Mouse (Mus musculus): ENCODE results near the gene Olfr575. TPM values are rescaled to one million over a fixed set of nuclear protein-coding genes. Genes with fewer than 3 reads are reported as not detected.

The Olfr575 gene
- polyA plus RNA-seq (2014; fragmentation: Nextera tagmentation; extraction: Ambion mirVana): not detected in 2 replicates

DNA sequence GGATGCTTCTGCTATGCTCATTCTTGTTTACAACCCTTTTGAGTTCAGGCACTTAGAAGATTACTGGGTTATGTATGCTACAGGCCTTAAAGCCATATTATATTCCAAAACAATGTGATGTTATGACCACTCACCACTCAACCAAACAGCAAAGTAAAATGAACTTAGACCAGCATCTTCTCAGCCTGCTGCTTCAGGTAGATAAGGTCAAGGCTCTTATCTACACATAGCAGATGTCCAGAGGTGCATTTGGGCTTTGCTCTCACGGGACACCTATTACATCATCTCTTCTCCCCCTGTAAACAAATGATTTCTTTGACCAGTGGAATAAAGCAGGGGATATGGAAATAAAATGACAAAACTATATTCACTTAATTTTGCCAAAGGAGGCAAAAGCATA, at the start of gene Olfr575:
Gene Olfr575 (minus strand): TSS at position 183 of the 400 bp plus-strand sequence.
- DNase-seq (ENCODE audit: low spot score) (no peak), ATAC-seq (replicated peaks; ENCODE audit: low FRiP score) (peak; percentile 92)
- Histone ChIP-seq H3K4me2 (no peak within 1 kb of the TSS), H3K4me1 (replicated peaks; ENCODE audit: control insufficient read depth, insufficient read depth, low read length) (no peaks in the 10 kb centered on the region), H3K4me3 (ENCODE audit: low read depth, low read length) (no peak within 1 kb of the TSS), H3K27me3 (replicated peaks; ENCODE audit: control insufficient read depth, insufficient read depth, low read length) (no peaks in the 10 kb centered on the region), H3K9me3 (ENCODE audit: control insufficient read depth, low read length) (no peaks in the 10 kb centered on the region), H3K36me3 (ENCODE audit: control insufficient read depth, insufficient read depth, low read length) (no peaks in the 10 kb centered on the region), H3K27ac (ENCODE audit: low read depth, low read length) (peak within 1 kb of the TSS; percentile 43; the same call in 1 of the 2 replicates), H3K9ac (ENCODE audit: low read depth, low read length) (no peak within 1 kb of the TSS)
- WGBS: 21% methylated on average over 1 of the region's 1 CpGs

DNA sequence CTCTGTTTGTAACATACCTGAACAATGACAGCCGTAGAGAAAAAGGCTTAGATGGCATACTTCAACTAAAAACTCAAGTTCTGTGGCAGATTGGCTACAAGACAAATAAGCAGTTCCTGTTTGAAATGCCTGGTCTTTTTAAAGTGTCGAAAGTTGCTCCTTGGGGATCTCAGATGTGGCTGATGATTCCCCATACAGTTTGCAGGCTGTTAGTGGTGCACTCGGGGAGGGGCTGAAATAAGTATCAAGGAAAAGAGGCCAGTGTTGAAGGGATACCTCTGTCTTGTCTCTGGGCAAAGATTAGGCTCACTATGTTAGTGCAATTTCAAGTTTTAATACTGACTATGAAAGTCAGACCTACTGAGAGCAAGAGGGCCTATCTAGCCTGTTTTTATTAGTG, 30.6 kb upstream of the Olfr575 start, which contains the start of gene Olfr578:
Gene Olfr578 (minus strand): TSS at position 101 of the 400 bp plus-strand sequence.
- H3K9me3 ChIP-seq (ENCODE audit: control insufficient read depth, low read length): no peaks in the 10 kb centered on the region
- no peak within 1 kb of the TSS for H3K4me3 ChIP-seq (ENCODE audit: low read depth, low read length)
- ATAC-seq (replicated peaks; ENCODE audit: low FRiP score) (no peak), DNase-seq (ENCODE audit: low spot score) (no peak)
- H3K4me2 ChIP-seq: no peak within 1 kb of the TSS
- 63% methylated on average over 3 of the region's 3 CpGs for WGBS
- no peak within 1 kb of the TSS for H3K9ac ChIP-seq (ENCODE audit: low read depth, low read length)
- no peaks in the 10 kb centered on the region for H3K36me3 ChIP-seq (ENCODE audit: control insufficient read depth, insufficient read depth, low read length)
- no peaks in the 10 kb centered on the region for H3K27me3 ChIP-seq (replicated peaks; ENCODE audit: control insufficient read depth, insufficient read depth, low read length)
- no peaks in the 10 kb centered on the region for H3K4me1 ChIP-seq (replicated peaks; ENCODE audit: control insufficient read depth, insufficient read depth, low read length)
- no peak within 1 kb of the TSS for H3K27ac ChIP-seq (ENCODE audit: low read depth, low read length)

DNA sequence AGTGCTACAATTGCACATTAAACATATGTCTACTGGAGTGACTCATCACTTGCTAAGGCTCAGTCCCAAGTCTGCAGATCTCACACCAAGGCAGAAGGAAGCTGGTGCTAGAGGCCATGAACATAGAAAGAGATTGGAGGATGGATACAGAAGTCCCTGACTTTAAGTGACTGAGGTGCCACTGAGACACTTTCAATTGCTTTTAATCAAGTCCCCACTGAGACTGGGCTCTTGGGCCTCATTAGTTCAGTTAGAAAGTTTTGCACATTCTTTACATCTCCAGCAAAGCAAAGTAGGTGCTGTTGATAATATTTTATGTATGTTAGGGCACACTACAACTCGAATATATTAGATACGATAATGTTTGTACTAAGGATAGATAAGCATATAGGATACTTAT, 17.3 kb upstream of the Olfr575 start, which contains the start of gene Olfr577:
Gene Olfr577 (minus strand): TSS at position 101 of the 400 bp plus-strand sequence.
- Histone ChIP-seq H3K4me2 (no peak within 1 kb of the TSS), H3K4me1 (replicated peaks; ENCODE audit: control insufficient read depth, insufficient read depth, low read length) (no peaks in the 10 kb centered on the region), H3K27ac (ENCODE audit: low read depth, low read length) (no peak within 1 kb of the TSS), H3K4me3 (ENCODE audit: low read depth, low read length) (no peak within 1 kb of the TSS), H3K9me3 (ENCODE audit: control insufficient read depth, low read length) (no peaks in the 10 kb centered on the region), H3K27me3 (replicated peaks; ENCODE audit: control insufficient read depth, insufficient read depth, low read length) (no peaks in the 10 kb centered on the region), H3K36me3 (ENCODE audit: control insufficient read depth, insufficient read depth, low read length) (no peaks in the 10 kb centered on the region), H3K9ac (ENCODE audit: low read depth, low read length) (no peak within 1 kb of the TSS)
- DNase-seq (ENCODE audit: low spot score): no peak
- ATAC-seq (replicated peaks; ENCODE audit: low FRiP score): no peak
- WGBS: 67% methylated on average over 2 of the region's 2 CpGs

DNA sequence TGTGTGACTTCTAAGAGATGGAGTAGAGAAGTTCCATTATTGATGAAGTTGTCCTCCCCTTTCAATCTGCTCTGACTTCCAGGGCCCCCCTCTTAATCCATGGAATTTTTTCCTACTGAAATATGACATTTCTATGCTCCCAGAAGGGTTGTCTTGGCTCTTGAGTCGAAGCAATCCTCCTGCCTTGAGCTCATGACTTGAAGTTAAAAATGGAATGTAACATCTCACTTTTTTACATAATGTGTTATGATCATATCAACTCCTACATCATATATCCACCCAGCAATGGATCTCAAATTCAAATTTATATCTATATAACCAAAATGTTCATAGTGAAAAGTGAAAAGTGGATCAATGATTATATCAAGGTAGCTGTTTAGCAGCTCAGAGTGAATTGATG, 15.8 kb upstream of the Olfr575 start:
- no peak overlapping the region for H3K9ac ChIP-seq (ENCODE audit: low read depth, low read length)
- DNase-seq (ENCODE audit: low spot score): no peak
- H3K36me3 ChIP-seq (ENCODE audit: control insufficient read depth, insufficient read depth, low read length): no peaks in the 10 kb centered on the region
- H3K27me3 ChIP-seq (replicated peaks; ENCODE audit: control insufficient read depth, insufficient read depth, low read length): no peaks in the 10 kb centered on the region
- H3K4me1 ChIP-seq (replicated peaks; ENCODE audit: control insufficient read depth, insufficient read depth, low read length): no peaks in the 10 kb centered on the region
- H3K9me3 ChIP-seq (ENCODE audit: control insufficient read depth, low read length): no peaks in the 10 kb centered on the region
- H3K4me2 ChIP-seq: no peak overlapping the region
- no peak overlapping the region for H3K4me3 ChIP-seq (ENCODE audit: low read depth, low read length)
- H3K27ac ChIP-seq (ENCODE audit: low read depth, low read length): no peak overlapping the region
- 46% methylated on average over 1 of the region's 1 CpGs for WGBS
- no peak for ATAC-seq (replicated peaks; ENCODE audit: low FRiP score)

DNA sequence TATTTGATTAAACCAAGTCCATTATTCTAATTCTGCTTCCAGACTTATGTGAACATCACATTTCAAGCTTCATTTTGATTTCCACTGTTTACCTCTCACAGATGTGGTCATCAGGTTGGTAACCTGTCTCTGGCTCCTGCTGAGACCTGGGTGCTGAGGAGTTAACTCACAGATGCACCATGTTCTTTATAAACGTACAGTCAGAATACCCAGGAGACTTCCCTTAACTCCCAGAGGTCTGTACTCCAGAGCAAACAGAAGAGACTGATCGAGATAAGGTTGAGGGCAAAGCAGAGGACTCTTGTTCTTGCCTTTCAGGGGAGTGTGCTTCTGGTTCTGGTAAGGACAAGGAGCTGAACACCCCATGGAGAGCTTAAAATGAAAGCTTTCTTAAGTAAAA, 3.8 kb upstream of the Olfr575 start, which contains the start of gene Olfr576:
Gene Olfr576 (plus strand): TSS at position 301 of the 400 bp plus-strand sequence.
- no peak within 1 kb of the TSS for H3K9ac ChIP-seq (ENCODE audit: low read depth, low read length)
- H3K36me3 ChIP-seq (ENCODE audit: control insufficient read depth, insufficient read depth, low read length): no peaks in the 10 kb centered on the region
- no peak within 1 kb of the TSS for H3K4me2 ChIP-seq
- H3K4me1 ChIP-seq (replicated peaks; ENCODE audit: control insufficient read depth, insufficient read depth, low read length): no peaks in the 10 kb centered on the region
- H3K27ac ChIP-seq (ENCODE audit: low read depth, low read length): no peak within 1 kb of the TSS
- H3K9me3 ChIP-seq (ENCODE audit: control insufficient read depth, low read length): no peaks in the 10 kb centered on the region
- no peak for ATAC-seq (replicated peaks; ENCODE audit: low FRiP score)
- H3K27me3 ChIP-seq (replicated peaks; ENCODE audit: control insufficient read depth, insufficient read depth, low read length): no peaks in the 10 kb centered on the region
- DNase-seq (ENCODE audit: low spot score): no peak
- no peak within 1 kb of the TSS for H3K4me3 ChIP-seq (ENCODE audit: low read depth, low read length)
- 22% methylated on average over 2 of the region's 2 CpGs for WGBS

DNA sequence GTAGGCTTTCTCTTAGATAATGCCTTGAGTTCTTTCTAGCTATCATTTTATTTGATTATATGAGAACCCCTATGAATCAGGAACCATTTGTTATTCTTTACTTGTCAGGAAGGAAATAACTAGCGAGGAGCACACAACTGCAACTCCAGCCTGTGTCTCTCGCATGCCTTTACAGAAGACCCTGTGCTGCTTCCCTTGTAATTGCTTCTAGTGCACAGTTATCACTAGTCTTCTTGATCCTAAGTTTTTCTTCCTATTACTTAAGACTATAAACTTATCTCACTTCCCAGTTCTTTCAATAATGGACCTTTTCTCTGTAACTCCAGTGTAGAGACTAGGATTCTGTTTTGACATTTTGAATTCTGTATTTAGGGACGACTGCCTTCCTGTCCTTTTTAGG, 438 bp downstream of the Olfr575 start:
- no peak overlapping the region for H3K9ac ChIP-seq (ENCODE audit: low read depth, low read length)
- WGBS: 56% methylated on average over 3 of the region's 3 CpGs
- no peak for DNase-seq (ENCODE audit: low spot score)
- H3K4me2 ChIP-seq: no peak overlapping the region
- H3K4me3 ChIP-seq (ENCODE audit: low read depth, low read length): no peak overlapping the region
- peak overlapping the region; percentile 43; the same call in 1 of the 2 replicates for H3K27ac ChIP-seq (ENCODE audit: low read depth, low read length)
- ATAC-seq (replicated peaks; ENCODE audit: low FRiP score): no peak
- no peaks in the 10 kb centered on the region for H3K27me3 ChIP-seq (replicated peaks; ENCODE audit: control insufficient read depth, insufficient read depth, low read length)
- H3K9me3 ChIP-seq (ENCODE audit: control insufficient read depth, low read length): no peaks in the 10 kb centered on the region
- H3K4me1 ChIP-seq (replicated peaks; ENCODE audit: control insufficient read depth, insufficient read depth, low read length): no peaks in the 10 kb centered on the region
- no peaks in the 10 kb centered on the region for H3K36me3 ChIP-seq (ENCODE audit: control insufficient read depth, insufficient read depth, low read length)

DNA sequence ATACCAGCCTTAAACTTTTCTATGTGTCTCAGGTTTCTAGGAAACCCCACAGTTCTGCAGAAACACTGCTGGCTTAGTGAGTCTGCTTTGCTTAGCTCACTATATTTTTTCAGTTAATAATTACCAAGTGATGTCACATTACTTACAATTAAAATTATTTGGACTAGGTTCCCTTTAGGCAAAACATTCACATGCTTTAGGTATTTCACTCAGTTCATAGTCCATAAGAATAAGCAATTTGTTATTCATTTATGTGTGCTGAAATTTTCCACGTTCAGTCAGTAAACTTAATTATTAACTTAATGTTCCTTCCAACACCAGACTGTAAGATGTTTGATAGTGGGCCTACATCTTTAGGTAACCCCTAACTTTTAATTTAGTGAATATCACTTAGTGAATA, 7.8 kb downstream of the Olfr575 start:
- no peaks in the 10 kb centered on the region for H3K36me3 ChIP-seq (ENCODE audit: control insufficient read depth, insufficient read depth, low read length)
- no peaks in the 10 kb centered on the region for H3K27me3 ChIP-seq (replicated peaks; ENCODE audit: control insufficient read depth, insufficient read depth, low read length)
- ATAC-seq (replicated peaks; ENCODE audit: low FRiP score) (no peak), DNase-seq (ENCODE audit: low spot score) (no peak)
- H3K4me3 ChIP-seq (ENCODE audit: low read depth, low read length): no peak overlapping the region
- no peak overlapping the region for H3K27ac ChIP-seq (ENCODE audit: low read depth, low read length)
- H3K4me2 ChIP-seq: no peak overlapping the region
- no peaks in the 10 kb centered on the region for H3K9me3 ChIP-seq (ENCODE audit: control insufficient read depth, low read length)
- no peaks in the 10 kb centered on the region for H3K4me1 ChIP-seq (replicated peaks; ENCODE audit: control insufficient read depth, insufficient read depth, low read length)
- WGBS: 57% methylated on average over 1 of the region's 1 CpGs
- H3K9ac ChIP-seq (ENCODE audit: low read depth, low read length): no peak overlapping the region

DNA sequence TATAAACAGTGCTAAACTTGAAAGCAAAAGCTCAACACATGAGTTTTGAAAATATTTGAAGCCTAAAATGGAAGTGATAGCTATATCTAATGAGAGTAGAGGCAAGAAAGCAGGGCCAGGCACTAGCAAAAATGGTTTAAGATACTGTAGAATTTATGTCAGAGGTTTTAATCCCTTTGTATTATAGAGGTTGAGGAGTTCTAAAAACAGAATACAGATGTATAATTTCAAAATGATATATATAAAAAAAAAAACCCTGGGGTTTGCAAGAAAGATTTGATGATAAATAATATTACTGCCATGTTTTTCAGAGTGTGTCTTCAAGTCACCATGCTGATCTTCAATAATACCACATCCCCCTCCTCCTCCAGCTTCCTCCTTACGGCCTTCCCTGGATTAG, 10.4 kb downstream of the Olfr575 start, which contains the start of gene Olfr574:
Gene Olfr574 (plus strand): TSS at position 301 of the 400 bp plus-strand sequence.
- no peak within 1 kb of the TSS for H3K9ac ChIP-seq (ENCODE audit: low read depth, low read length)
- H3K27me3 ChIP-seq (replicated peaks; ENCODE audit: control insufficient read depth, insufficient read depth, low read length): no peaks in the 10 kb centered on the region
- no peak for ATAC-seq (replicated peaks; ENCODE audit: low FRiP score)
- WGBS: 88% methylated on average over 1 of the region's 1 CpGs
- no peaks in the 10 kb centered on the region for H3K36me3 ChIP-seq (ENCODE audit: control insufficient read depth, insufficient read depth, low read length)
- H3K4me3 ChIP-seq (ENCODE audit: low read depth, low read length): no peak within 1 kb of the TSS
- H3K4me2 ChIP-seq: no peak within 1 kb of the TSS
- H3K27ac ChIP-seq (ENCODE audit: low read depth, low read length): no peak within 1 kb of the TSS
- no peak for DNase-seq (ENCODE audit: low spot score)
- no peaks in the 10 kb centered on the region for H3K4me1 ChIP-seq (replicated peaks; ENCODE audit: control insufficient read depth, insufficient read depth, low read length)
- H3K9me3 ChIP-seq (ENCODE audit: control insufficient read depth, low read length): no peaks in the 10 kb centered on the region

DNA sequence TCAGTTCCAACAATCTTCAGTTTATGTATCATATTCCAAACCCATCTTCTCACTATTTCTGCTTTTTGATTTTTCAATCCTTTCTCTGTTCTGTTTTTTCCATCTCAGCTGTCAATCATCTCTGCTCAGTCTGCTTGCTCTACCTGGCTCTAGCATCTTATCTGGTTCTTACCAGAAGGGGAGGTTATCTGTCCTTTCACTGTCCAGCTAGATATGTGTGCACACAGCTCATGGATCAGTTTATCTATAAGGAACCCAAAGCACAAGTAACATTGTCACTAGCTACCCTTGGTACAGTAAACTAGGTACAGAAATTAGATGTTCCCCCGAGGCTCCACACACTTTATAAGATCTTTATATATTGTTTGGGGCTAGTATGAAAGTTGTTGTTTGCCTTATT, 15.2 kb downstream of the Olfr575 start:
- Histone ChIP-seq H3K27me3 (replicated peaks; ENCODE audit: control insufficient read depth, insufficient read depth, low read length) (no peaks in the 10 kb centered on the region), H3K27ac (ENCODE audit: low read depth, low read length) (no peak overlapping the region), H3K36me3 (ENCODE audit: control insufficient read depth, insufficient read depth, low read length) (no peaks in the 10 kb centered on the region), H3K4me2 (no peak overlapping the region), H3K4me1 (replicated peaks; ENCODE audit: control insufficient read depth, insufficient read depth, low read length) (no peaks in the 10 kb centered on the region), H3K9ac (ENCODE audit: low read depth, low read length) (no peak overlapping the region), H3K9me3 (ENCODE audit: control insufficient read depth, low read length) (no peaks in the 10 kb centered on the region), H3K4me3 (ENCODE audit: low read depth, low read length) (no peak overlapping the region)
- DNase-seq (ENCODE audit: low spot score): no peak
- peak; percentile 86 for ATAC-seq (replicated peaks; ENCODE audit: low FRiP score)
- WGBS: 62% methylated on average over 1 of the region's 1 CpGs

All from liver, embryonic 11.5 days (tissue).